Mouse (Mus musculus): ENCODE results near the gene Gpd2. TPM values are rescaled to one million over a fixed set of nuclear protein-coding genes. Genes with fewer than 3 reads are reported as not detected.
A peak's percentile ranks its signal among the peaks of the same experiment; 100 is the strongest.

Gene Gpd2
- polyA plus RNA-seq, 1 experiment from 2014 or later = 18.8 TPM

DNA sequence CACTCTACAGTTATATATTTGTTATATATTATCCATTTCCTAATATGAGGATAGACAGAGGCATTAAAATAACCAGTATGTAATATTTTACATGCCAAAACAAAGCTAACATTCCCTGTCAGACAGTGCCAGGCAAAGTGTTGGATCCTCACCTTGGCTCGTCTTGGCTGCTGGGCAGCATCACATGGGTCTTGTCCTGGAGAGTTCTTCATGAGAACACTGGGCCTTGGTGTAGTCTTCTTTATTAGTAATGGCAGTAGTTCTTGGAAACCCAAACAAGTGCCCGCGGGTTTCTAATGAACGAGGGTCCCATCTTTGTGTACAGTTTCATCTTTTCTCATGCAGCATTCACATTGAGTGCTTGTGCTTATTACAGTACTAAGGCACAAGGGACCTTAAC is 59.8 kb downstream of the Gpd2 start:
- no peaks in the 10 kb centered on the region for H3K27me3 ChIP-seq
- no peak for TF ChIP-seq CTCF (IDR thresholded peaks at IDR 0.05)
- no peak for DNase-seq (ENCODE audit: low read depth, low spot score)
- ATAC-seq = no peak
- ChIA-PET CTCF (no interaction called here), POLR2A (no interaction called here)
- in situ Hi-C loops (cut with MboI; ENCODE audit: low pct_unique_long_range_greater_than_20kb) = no loop called here

DNA sequence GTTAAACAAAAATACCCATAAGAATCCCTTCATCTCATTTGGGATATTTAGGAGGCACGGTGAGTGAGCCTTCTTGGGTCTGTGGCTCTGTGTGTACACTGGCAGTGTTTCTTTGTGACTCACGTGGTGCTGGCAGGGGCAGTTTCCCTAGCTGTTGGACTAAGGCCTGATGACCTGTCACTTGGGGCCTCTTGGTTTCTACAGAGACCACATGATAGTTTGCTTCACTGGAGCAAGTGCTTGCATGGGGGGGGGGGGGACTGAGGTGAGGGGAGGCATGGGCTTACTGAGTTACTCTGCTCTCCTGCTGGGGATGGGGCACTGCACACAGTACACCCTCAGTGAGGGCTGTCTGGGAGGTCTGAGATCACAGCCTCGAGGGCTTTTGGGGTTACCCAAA is 64.1 kb downstream of the Gpd2 start:
- no peaks in the 10 kb centered on the region for H3K27me3 ChIP-seq
- in situ Hi-C loops (cut with MboI; ENCODE audit: low pct_unique_long_range_greater_than_20kb) = no loop called here
- TF ChIP-seq CTCF (IDR thresholded peaks at IDR 0.05) = no peak
- ChIA-PET CTCF (no interaction called here), POLR2A (no interaction called here)
- DNase-seq (ENCODE audit: low read depth, low spot score) (peak; percentile 34), ATAC-seq (peak; percentile 89)

DNA sequence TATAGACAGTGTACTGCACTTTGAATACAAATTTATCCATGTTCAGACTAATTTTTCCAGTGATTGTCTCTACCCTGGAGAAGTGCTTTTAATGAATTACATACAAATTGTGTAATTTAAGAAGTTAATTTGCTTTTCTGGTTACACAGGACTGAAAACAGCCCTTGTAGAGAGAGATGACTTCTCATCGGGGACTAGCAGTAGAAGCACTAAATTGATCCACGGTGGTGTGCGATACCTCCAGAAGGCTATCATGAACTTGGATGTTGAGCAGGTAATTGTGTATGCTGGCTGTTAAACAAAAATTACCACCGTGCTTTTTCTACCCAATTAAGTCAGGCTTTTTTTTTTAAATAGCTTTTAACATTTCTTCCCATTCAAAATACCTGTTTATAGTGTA is 66.8 kb downstream of the Gpd2 start:
- CTCF ChIA-PET = no interaction called here
- in situ Hi-C loops (cut with MboI; ENCODE audit: low pct_unique_long_range_greater_than_20kb) = no loop called here
- H3K27me3 ChIP-seq = no peaks in the 10 kb centered on the region
- POLR2A ChIA-PET = no interaction called here
- ATAC-seq (no peak), DNase-seq (ENCODE audit: low read depth, low spot score) (no peak)
- TF ChIP-seq CTCF (IDR thresholded peaks at IDR 0.05) = no peak

- ChIA-PET CTCF (interaction anchor here (1.1 to 2.0 kb wide), 2 partner anchors 9 to 75 kb away, joined by 3 to 5 read pairs; partner anchors contain the start of gene Gpd2), POLR2A (interaction anchor here (0.6 kb wide), 1 partner anchor 190 kb away, joined by 5 read pairs; no protein-coding TSS in a partner anchor)
- no peaks in the 10 kb centered on the region for H3K27me3 ChIP-seq
- ATAC-seq (no peak), DNase-seq (ENCODE audit: low read depth, low spot score) (no peak)
- TF ChIP-seq CTCF (IDR thresholded peaks at IDR 0.05) = no peak
- in situ Hi-C loops (cut with MboI; ENCODE audit: low pct_unique_long_range_greater_than_20kb) = no loop called here
These were observed 74.9 kb downstream of the Gpd2 start for GRCm38 (mm10) chr2:57312268-57312797.

DNA sequence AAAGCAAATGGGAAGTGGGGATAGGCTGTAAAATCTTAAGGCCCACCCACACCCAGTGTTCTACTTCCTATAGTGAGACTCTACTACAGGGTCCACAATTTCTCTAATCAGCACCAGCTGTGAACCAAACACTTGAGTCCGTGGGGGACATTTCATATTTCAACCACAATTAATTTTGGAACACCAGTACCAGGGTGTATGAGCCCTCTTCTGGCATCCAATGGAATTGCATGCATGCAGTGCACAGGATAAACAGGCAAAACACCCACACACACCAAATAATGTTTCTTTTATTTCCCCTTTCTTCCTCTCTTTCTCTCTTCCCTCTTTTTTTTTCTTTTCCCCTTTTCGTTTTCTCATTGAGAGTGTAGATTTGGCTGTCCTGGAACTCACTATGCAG is 78.6 kb downstream of the Gpd2 start:
- TF ChIP-seq CTCF (IDR thresholded peaks at IDR 0.05) = peak; percentile 87
- POLR2A ChIA-PET = no interaction called here
- H3K27me3 ChIP-seq = no peaks in the 10 kb centered on the region
- DNase-seq (ENCODE audit: low read depth, low spot score) (peak; percentile 13), ATAC-seq (peak; percentile 60)
- in situ Hi-C loops (cut with MboI; ENCODE audit: low pct_unique_long_range_greater_than_20kb) = loop anchor here (5.0 kb wide), 1 partner anchor 199 kb away; no protein-coding TSS in a partner anchor
- CTCF ChIA-PET = interaction anchor here (0.8 to 1.7 kb wide), 5 partner anchors 9 to 76 kb away, joined by 3 to 5 read pairs (median 4); no protein-coding TSS in a partner anchor

DNA sequence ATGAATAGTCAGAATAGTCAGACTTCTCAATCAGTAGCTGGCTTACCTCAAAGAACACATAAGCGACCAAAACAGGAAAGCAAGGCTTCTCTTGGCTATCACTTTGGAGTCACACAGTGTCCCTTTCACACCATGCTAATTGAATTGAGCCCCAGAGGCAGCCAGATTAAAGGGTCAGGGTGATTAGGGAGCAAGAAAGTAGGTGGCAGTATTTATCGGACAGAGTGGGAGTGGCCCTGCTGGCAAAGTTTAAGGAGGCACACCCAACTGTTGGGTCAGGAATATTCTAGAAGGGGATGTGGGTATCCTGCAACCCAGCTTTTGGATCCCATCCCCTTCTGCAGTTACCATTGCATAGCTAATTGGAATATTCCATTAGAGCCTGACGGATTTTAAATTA is 80.9 kb downstream of the Gpd2 start:
- no peak for ATAC-seq
- DNase-seq (ENCODE audit: low read depth, low spot score) = no peak
- no peak for TF ChIP-seq CTCF (IDR thresholded peaks at IDR 0.05)
- POLR2A ChIA-PET = no interaction called here
- no peaks in the 10 kb centered on the region for H3K27me3 ChIP-seq
- CTCF ChIA-PET = no interaction called here
- in situ Hi-C loops (cut with MboI; ENCODE audit: low pct_unique_long_range_greater_than_20kb) = loop anchor here (5.0 kb wide), 1 partner anchor 201 kb away; no protein-coding TSS in a partner anchor

DNA sequence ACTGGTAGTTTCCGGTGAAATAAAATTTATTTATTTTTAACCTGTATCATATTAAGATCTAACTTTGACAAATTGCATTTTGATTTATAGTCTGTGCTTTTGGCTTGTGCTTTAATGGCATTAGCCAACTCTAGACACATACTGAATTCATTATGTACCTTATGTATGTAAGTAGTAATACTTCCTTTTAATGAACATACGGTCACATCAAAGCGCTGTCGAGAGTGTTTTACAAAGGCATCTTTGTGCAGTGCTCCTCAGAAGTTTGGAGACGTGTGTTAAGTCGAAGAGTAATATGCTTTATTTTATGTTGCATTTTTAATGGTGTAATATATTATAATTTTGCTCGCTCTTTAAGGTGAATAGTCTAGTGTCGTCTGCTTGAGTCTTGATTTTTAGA is 88.7 kb downstream of the Gpd2 start:
- CTCF ChIA-PET = no interaction called here
- DNase-seq (ENCODE audit: low read depth, low spot score) (no peak), ATAC-seq (no peak)
- H3K27me3 ChIP-seq = no peaks in the 10 kb centered on the region
- in situ Hi-C loops (cut with MboI; ENCODE audit: low pct_unique_long_range_greater_than_20kb) = no loop called here
- TF ChIP-seq CTCF (IDR thresholded peaks at IDR 0.05) = no peak
- POLR2A ChIA-PET = no interaction called here

DNA sequence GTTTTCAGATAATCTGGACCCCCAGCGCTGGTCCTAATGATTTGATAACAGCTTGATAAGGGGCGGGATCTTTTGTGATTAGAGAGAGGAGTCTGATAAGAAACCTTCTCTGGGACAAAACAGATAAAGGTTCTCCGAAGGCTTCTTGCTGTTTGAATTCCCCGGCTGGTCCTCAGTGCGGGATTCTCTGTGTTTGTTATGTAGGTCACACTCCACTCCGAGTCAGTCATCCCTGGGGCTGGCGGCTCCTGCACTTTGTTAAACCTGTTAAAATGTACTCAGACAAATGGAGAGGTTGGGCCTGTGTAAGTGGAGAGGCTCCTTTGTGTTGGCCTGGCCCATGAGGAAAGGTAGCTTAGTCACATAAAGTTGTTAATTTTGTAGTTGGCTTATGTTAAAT is 91.9 kb downstream of the Gpd2 start:
- CTCF ChIA-PET = no interaction called here
- ATAC-seq = no peak
- POLR2A ChIA-PET = no interaction called here
- H3K27me3 ChIP-seq = no peaks in the 10 kb centered on the region
- in situ Hi-C loops (cut with MboI; ENCODE audit: low pct_unique_long_range_greater_than_20kb) = no loop called here
- TF ChIP-seq CTCF (IDR thresholded peaks at IDR 0.05) = no peak
- no peak for DNase-seq (ENCODE audit: low read depth, low spot score)

DNA sequence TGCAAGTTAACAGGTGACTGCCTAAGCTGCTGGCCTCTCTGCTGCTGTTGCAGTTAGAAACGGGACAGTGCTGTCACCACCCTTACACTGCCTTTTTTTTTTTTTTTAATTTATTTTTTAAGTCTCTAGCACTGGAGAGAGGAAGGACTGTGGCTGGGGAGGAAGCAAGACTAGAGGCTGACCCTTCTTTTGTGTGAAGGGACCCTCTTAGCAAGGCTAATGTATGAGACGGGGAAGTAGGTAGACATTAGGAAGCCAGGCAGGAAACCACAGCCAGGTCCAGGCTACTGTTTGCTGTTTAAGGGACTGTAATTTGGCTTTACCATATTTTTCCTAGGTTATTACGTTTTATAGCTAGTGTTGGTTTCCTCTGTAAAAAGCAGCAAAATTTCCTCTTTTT is 93.4 kb downstream of the Gpd2 start:
- no peaks in the 10 kb centered on the region for H3K27me3 ChIP-seq
- in situ Hi-C loops (cut with MboI; ENCODE audit: low pct_unique_long_range_greater_than_20kb) = no loop called here
- POLR2A ChIA-PET = no interaction called here
- DNase-seq (ENCODE audit: low read depth, low spot score) (no peak), ATAC-seq (no peak)
- CTCF ChIA-PET = no interaction called here
- TF ChIP-seq CTCF (IDR thresholded peaks at IDR 0.05) = no peak

DNA sequence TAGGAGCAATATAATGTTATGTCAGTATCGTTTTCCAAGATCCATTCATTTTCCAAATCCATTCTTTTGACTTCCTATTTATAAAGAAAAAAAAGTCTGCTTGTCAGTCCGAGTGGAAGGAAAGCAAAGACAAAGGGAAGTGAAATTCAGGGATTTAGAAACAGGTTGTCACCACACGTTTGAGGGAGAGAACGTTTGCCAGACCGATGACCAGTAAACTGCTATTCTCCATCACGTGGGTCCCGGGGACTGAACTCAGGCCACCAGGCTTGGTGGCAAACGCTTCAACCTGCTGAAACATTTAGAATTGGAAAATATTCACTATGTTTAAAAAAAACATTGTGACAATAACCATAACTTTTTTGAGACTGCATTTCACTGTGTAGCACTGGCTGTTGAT is 93.8 kb downstream of the Gpd2 start:
- CTCF ChIA-PET = no interaction called here
- no peak for TF ChIP-seq CTCF (IDR thresholded peaks at IDR 0.05)
- in situ Hi-C loops (cut with MboI; ENCODE audit: low pct_unique_long_range_greater_than_20kb) = no loop called here
- no peaks in the 10 kb centered on the region for H3K27me3 ChIP-seq
- POLR2A ChIA-PET = no interaction called here
- ATAC-seq = no peak
- no peak for DNase-seq (ENCODE audit: low read depth, low spot score)

DNA sequence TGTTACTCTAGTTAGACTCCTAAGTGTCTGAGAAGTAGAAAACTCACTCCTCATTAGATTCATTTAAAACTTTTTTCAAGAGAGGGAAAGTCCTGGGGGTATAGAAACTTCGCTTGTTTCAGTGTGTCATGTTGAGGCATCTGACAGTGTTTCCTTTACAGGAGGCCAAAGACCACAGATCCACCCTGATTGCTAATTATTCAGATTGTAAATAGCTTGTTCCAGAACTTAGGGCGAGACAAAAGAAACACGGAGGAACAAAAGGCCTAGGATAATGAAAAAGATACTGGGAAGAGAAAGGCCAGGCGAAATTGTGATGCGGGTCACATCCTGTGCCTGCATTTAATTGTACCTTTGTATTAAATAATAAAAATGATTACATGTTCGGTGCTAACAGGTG is 96.0 kb downstream of the Gpd2 start:
- ATAC-seq (no peak), DNase-seq (ENCODE audit: low read depth, low spot score) (no peak)
- CTCF ChIA-PET = interaction anchor here (0.8 kb wide), 1 partner anchor 41 kb away, joined by 3 read pairs; no protein-coding TSS in a partner anchor
- no peaks in the 10 kb centered on the region for H3K27me3 ChIP-seq
- in situ Hi-C loops (cut with MboI; ENCODE audit: low pct_unique_long_range_greater_than_20kb) = no loop called here
- no peak for TF ChIP-seq CTCF (IDR thresholded peaks at IDR 0.05)
- POLR2A ChIA-PET = interaction anchor here (0.6 kb wide), 1 partner anchor 11 kb away, joined by 3 read pairs; no protein-coding TSS in a partner anchor

- DNase-seq (ENCODE audit: low read depth, low spot score) (no peak), ATAC-seq (no peak)
- no peaks in the 10 kb centered on the region for H3K27me3 ChIP-seq
- in situ Hi-C loops (cut with MboI; ENCODE audit: low pct_unique_long_range_greater_than_20kb) = no loop called here
- ChIA-PET CTCF (interaction anchor here (1.0 to 1.6 kb wide), 2 partner anchors 8 to 16 kb away, joined by 3 to 5 read pairs; no protein-coding TSS in a partner anchor), POLR2A (no interaction called here)
- no peak for TF ChIP-seq CTCF (IDR thresholded peaks at IDR 0.05)
These were observed 98.0 kb downstream of the Gpd2 start for GRCm38 (mm10) chr2:57335397-57335796.

Data from Patski (cell line).